Mouse (Mus musculus): ENCODE results near the gene Tmpo. TPM values are rescaled to one million over a fixed set of nuclear protein-coding genes. Genes with fewer than 3 reads are reported as not detected.

The Tmpo gene
- polyA plus RNA-seq, 1 experiment from 2014 or later, result 209 TPM

DNA sequence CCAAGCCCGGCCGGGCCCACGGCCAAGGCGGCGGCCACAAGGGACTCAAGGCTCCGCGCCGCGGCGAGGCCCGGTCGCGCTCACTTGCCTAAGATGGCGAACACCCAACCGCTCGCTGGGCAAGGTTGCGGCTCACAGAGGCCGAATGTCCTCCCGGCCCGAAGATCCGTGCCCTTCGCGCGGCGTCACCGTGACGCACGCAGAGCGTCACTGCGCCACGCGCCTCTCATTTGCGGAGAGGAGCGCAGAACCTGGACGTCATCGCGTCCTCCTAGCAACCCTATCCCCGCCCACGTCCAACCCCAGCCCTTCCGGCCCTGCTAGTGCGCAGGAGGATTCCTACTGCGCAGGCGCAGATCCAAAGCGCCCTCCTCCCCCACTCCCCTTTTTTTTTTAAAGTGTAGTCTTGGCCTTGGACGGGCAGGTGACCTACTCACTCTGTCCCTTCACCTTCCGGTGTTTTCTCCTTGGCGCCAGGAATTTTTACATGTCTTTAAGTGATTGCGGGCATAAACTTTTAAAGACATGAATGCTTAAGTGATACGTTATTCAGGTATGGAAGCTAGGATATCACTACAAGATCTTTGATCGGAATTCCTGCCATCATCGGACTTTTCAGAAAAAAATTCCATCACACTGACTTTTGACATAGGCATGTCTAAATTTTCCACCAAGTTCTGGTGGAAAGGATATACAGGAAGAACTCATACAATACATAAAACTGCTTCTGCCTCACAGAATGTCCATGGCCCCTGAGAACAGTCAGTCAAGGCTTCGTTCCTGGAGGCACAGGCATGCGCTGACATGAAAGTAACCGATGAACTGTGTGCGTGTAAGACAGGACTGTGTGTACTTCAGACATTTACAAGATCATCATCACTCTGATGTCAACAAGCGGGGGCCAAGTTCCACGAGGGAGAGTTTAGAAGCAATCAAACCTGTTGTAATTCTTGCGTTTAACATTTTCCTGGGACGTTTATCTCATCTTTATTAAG lies 57.0 kb downstream of the Tmpo start, which contains the start of gene Slc25a3:
Gene Slc25a3, minus strand, starts transcription at position 232 of the 995 bp plus-strand sequence.
- no peaks in the 10 kb centered on the region for H3K27me3 ChIP-seq (replicated peaks)
- H3K4me1 ChIP-seq (replicated peaks), result no peaks in the 10 kb centered on the region
- peak within 1 kb of the TSS; percentile 98 for H3K9ac ChIP-seq
- H3K9me3 ChIP-seq, result no peaks in the 10 kb centered on the region
- H3K4me3 ChIP-seq (replicated peaks), result peak within 1 kb of the TSS; percentile 95
- WGBS, result 8% methylated on average over 59 of the region's 59 CpGs
- peak within 1 kb of the TSS; percentile 57 for H3K4me2 ChIP-seq (replicated peaks)
- ATAC-seq, result peak; percentile 98
- peak within 1 kb of the TSS; percentile 90 for H3K27ac ChIP-seq
- peaks cover 4% of the 10 kb centered on the region for H3K36me3 ChIP-seq

DNA sequence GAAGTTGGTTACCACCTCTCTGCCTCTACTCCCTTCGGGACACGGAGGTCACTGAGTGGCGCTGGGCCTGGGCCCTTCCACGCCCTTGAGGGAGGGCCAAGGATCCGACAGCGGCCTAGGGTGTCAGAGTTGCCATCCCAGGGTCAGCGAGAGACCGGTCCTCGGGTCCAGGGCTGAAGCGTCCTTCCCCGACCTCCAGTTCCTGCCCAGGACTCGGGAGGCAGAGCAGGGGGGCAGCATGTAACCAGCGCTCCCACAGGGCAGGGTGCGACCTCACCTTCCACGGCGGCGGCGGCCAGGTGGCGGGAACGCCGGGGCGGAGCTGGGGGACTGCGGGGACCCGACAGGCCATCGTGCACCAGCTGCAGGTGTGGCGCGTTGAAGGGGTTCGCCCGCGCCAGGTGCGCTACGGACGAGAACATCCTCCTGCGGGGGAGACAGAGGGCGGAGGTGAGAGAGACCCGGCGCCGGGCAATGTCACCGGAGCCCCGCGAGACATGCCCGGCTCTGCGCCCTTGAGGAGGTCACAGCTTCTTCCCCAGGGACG lies 57.8 kb downstream of the Tmpo start:
- H3K36me3 ChIP-seq, result peaks cover 10% of the 10 kb centered on the region

DNA sequence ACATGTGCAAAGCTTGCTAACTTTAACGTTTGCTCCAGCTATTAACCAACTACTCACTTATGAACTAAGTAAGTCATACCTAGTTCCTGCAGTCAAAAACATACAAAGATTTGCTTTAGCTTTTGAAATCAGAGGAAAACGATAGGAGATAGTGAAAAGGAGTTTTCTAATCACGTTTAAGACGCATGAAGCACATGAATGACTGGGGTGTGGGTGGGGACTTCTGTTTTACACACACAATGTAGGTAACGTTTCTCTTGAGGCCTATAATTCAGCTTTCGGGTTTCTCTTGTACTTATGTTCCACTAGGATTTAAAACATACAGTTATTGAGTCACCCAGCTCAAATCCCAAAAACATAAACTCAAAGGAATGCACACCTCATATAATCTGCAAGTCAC lies 58.5 kb downstream of the Tmpo start:
- 27% methylated on average over 6 of the region's 6 CpGs for WGBS
- H3K27me3 ChIP-seq (replicated peaks), result no peaks in the 10 kb centered on the region
- H3K27ac ChIP-seq, result no peak overlapping the region
- no peaks in the 10 kb centered on the region for H3K4me1 ChIP-seq (replicated peaks)
- ATAC-seq, result no peak
- H3K4me3 ChIP-seq (replicated peaks), result peak overlapping the region; percentile 95
- H3K9me3 ChIP-seq, result no peaks in the 10 kb centered on the region
- H3K4me2 ChIP-seq (replicated peaks), result peak overlapping the region; percentile 57
- H3K36me3 ChIP-seq, result peaks cover 15% of the 10 kb centered on the region
- peak overlapping the region; percentile 98 for H3K9ac ChIP-seq

More for the DNA sequence above, 57.8 kb downstream of the Tmpo start:
- Histone ChIP-seq H3K9ac (peak overlapping the region; percentile 98), H3K4me3 (replicated peaks) (peak overlapping the region; percentile 95), H3K9me3 (no peaks in the 10 kb centered on the region), H3K4me1 (replicated peaks) (no peaks in the 10 kb centered on the region), H3K27me3 (replicated peaks) (no peaks in the 10 kb centered on the region), H3K4me2 (replicated peaks) (peak overlapping the region; percentile 57), H3K27ac (peak overlapping the region; percentile 90)
- 0% methylated on average over 44 of the region's 44 CpGs for WGBS
- ATAC-seq, result peak; percentile 67

DNA sequence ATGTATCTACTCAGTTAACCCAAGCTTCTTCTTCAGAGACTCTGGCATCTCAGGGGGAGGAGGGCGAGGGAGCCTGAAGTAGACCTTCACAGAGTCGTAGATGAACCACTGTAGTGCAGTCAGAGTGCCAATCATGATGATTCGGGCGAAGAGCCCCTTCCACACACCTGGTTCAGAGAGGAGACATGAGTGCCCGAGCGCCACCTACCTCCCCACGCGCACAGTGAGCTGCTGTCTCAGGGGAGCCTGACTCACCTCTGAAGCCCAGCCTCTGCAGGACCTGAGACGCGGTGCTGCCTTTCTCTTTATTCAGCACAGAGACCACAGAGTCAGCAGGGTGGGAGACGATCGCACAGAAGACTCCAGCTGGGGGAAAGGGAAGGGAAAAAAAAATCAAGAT lies 64.2 kb downstream of the Tmpo start:
- Histone ChIP-seq H3K4me2 (replicated peaks) (no peak overlapping the region), H3K27me3 (replicated peaks) (no peaks in the 10 kb centered on the region), H3K4me1 (replicated peaks) (no peaks in the 10 kb centered on the region), H3K27ac (no peak overlapping the region), H3K4me3 (replicated peaks) (no peak overlapping the region), H3K36me3 (peaks cover 52% of the 10 kb centered on the region), H3K9ac (no peak overlapping the region), H3K9me3 (no peaks in the 10 kb centered on the region)
- 89% methylated on average over 12 of the region's 12 CpGs for WGBS
- ATAC-seq, result no peak

DNA sequence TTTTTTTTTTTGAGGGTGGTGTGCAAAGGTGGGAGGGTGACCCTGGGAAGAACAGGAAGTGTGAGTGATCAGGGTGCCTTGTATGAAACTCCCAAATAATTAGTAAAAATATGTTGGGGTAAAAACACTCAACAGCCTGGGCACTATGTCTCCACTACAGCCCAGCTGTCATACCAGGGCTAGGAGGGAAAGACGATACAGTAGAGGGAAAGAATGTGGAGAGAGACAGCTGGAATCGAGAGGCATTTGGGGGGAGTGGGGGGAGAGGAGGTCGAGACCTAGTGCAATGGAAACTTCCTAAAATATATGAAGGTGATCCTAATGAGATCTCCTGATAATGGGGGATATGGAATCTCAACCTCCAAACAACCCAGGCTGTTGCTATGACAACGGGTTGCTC lies 71.3 kb downstream of the Tmpo start:
- H3K36me3 ChIP-seq, result peaks cover 14% of the 10 kb centered on the region
- H3K27me3 ChIP-seq (replicated peaks), result no peaks in the 10 kb centered on the region
- H3K4me1 ChIP-seq (replicated peaks), result no peaks in the 10 kb centered on the region
- H3K9ac ChIP-seq, result no peak overlapping the region
- H3K27ac ChIP-seq, result no peak overlapping the region
- H3K4me2 ChIP-seq (replicated peaks), result no peak overlapping the region
- no peak overlapping the region for H3K4me3 ChIP-seq (replicated peaks)
- ATAC-seq, result no peak
- 75% methylated on average over 4 of the region's 4 CpGs for WGBS
- no peaks in the 10 kb centered on the region for H3K9me3 ChIP-seq

DNA sequence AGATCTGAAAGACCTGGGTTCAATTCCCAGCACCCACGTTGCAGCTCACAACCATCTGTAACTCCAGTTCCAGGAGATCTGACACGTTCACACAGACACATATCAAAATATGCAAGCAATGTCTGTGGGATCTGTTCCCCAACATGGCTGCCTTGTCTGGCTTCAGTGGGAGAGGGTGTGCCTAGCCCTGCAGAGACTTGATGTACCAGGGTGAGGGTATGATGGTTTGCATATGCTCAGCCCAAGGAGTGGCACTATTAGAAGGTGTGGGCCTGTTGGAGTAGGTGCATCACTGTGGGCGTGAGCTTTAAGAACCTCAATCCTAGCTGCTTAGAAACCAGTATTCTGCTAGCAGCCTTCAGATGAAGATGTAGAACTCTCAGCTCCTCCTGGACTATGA lies 75.1 kb downstream of the Tmpo start:
- ATAC-seq, result no peak
- no peaks in the 10 kb centered on the region for H3K36me3 ChIP-seq
- no peaks in the 10 kb centered on the region for H3K27me3 ChIP-seq (replicated peaks)
- no peak overlapping the region for H3K4me3 ChIP-seq (replicated peaks)
- no peaks in the 10 kb centered on the region for H3K4me1 ChIP-seq (replicated peaks)
- 84% methylated on average over 3 of the region's 3 CpGs for WGBS
- no peak overlapping the region for H3K9ac ChIP-seq
- no peaks in the 10 kb centered on the region for H3K9me3 ChIP-seq
- no peak overlapping the region for H3K4me2 ChIP-seq (replicated peaks)
- no peak overlapping the region for H3K27ac ChIP-seq

DNA sequence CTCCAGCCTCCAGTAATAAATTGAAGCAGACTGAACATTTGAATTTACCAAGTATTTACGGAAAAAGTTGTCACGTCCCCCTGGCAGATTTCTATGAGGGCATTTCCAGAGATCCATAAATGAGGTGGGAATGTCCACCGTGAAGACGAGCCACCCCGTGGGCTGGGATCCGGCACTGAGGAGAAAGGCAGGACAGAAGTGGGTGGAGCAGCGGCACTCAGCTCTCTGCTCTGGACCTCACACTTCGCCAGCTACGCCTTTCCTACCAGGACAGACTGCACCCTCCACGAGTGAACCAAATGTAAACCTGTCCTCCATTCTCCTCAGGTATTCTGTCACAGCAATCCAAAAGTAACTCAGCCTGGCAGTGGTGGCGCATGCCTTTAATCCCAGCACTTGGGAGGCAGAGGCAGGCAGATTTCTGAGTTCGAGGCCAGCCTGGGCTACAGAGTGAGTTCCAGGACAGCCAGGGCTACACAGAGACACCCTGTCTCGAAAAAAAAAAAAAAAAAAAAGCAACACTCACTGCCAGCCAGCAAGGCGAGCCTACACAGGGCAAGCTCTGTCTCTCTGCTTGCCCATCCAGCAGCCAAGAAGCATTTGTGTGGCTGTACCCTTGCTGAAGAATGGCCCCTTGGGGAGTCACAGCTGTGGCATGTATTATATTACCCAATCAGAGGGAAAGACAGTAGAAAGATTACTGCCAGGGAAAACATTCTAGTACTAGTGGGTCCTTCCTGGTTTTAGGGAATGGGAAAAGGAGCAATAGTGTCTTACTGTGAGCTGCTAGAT lies 78.1 kb downstream of the Tmpo start:
- H3K36me3 ChIP-seq, result no peaks in the 10 kb centered on the region
- WGBS, result 88% methylated on average over 14 of the region's 14 CpGs
- H3K27ac ChIP-seq, result no peak overlapping the region
- H3K9me3 ChIP-seq, result no peaks in the 10 kb centered on the region
- no peak overlapping the region for H3K4me2 ChIP-seq (replicated peaks)
- no peaks in the 10 kb centered on the region for H3K27me3 ChIP-seq (replicated peaks)
- H3K4me3 ChIP-seq (replicated peaks), result no peak overlapping the region
- no peak for ATAC-seq
- no peak overlapping the region for H3K9ac ChIP-seq
- no peaks in the 10 kb centered on the region for H3K4me1 ChIP-seq (replicated peaks)

DNA sequence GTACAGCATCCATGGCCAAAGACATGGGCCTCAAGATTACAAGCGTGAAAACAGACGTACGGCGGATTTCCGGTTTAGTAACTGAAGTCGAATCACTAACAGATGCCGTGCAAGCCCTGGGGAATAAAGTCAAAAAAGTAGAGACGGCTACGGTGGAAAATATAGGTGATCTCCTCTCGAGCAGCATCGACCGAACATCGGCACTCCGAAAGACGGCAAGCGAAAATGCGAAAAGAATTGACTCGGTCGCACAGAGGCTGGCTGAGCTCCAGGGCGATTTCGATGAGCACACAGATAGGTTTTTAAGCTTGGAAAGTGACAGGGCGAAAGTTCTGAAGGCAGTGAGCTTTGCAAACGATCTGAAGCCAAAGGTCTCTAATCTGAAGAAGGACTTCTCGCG lies 79.2 kb downstream of the Tmpo start:
- WGBS, result 95% methylated on average over 25 of the region's 25 CpGs
- no peak overlapping the region for H3K4me2 ChIP-seq (replicated peaks)
- H3K9ac ChIP-seq, result no peak overlapping the region
- H3K9me3 ChIP-seq, result no peaks in the 10 kb centered on the region
- no peaks in the 10 kb centered on the region for H3K4me1 ChIP-seq (replicated peaks)
- H3K27me3 ChIP-seq (replicated peaks), result no peaks in the 10 kb centered on the region
- ATAC-seq, result no peak
- H3K4me3 ChIP-seq (replicated peaks), result no peak overlapping the region
- no peak overlapping the region for H3K27ac ChIP-seq
- H3K36me3 ChIP-seq, result no peaks in the 10 kb centered on the region

DNA sequence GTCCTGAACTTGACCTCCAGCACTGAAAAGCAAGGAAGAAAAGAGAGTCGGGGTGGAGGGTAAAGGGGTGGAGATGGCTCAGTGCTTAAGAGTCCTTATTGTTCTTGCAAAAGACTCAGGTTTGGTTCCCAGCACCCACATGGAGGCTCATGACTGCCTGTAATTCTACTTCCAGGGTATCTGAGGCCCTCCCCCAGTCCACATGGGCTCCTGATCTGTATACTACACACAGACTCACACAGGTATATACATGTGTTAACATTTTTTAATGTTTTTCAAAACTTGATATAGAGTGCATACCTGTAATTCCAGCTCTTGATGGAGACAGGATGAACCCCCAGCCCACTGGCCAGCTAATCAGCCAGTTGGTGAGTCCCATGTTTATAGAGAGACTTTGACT lies 81.0 kb downstream of the Tmpo start:
- H3K4me1 ChIP-seq (replicated peaks), result no peaks in the 10 kb centered on the region
- no peak for ATAC-seq
- H3K36me3 ChIP-seq, result no peaks in the 10 kb centered on the region
- H3K4me3 ChIP-seq (replicated peaks), result no peak overlapping the region
- no peak overlapping the region for H3K9ac ChIP-seq
- WGBS, result 93% methylated on average over 1 of the region's 1 CpGs
- H3K27ac ChIP-seq, result no peak overlapping the region
- H3K9me3 ChIP-seq, result no peaks in the 10 kb centered on the region
- no peaks in the 10 kb centered on the region for H3K27me3 ChIP-seq (replicated peaks)
- H3K4me2 ChIP-seq (replicated peaks), result no peak overlapping the region

DNA sequence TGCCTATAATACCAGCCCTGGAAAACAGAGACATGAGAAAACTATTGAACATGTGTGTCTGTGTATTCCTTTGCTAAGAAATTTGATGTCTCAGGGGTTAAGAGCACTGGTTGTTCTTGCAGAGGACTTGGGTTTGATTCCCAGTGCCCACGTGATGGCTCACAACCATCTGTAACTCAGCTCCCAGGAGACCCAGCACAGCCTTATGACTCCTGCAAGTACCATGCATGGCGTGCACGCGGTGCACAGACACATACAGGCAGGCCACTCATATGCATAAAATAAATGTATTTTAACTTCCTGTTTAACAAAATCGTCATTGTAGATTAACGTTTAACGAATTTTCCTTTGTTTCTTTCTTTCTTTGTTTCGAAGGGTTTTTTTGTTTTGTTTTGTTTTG lies 83.1 kb downstream of the Tmpo start:
- no peaks in the 10 kb centered on the region for H3K4me1 ChIP-seq (replicated peaks)
- no peaks in the 10 kb centered on the region for H3K36me3 ChIP-seq
- ATAC-seq, result no peak
- H3K4me3 ChIP-seq (replicated peaks), result no peak overlapping the region
- WGBS, result 91% methylated on average over 8 of the region's 8 CpGs
- H3K9me3 ChIP-seq, result no peaks in the 10 kb centered on the region
- no peaks in the 10 kb centered on the region for H3K27me3 ChIP-seq (replicated peaks)
- no peak overlapping the region for H3K4me2 ChIP-seq (replicated peaks)
- no peak overlapping the region for H3K27ac ChIP-seq
- no peak overlapping the region for H3K9ac ChIP-seq
